Mouse (Mus musculus): ENCODE results near the gene Sntg2. TPM values are rescaled to one million over a fixed set of nuclear protein-coding genes. Genes with fewer than 3 reads are reported as not detected.

The Sntg2 gene
- total RNA-seq, 2 experiments from 2014 or later, result 0.38 to 0.64 TPM

DNA sequence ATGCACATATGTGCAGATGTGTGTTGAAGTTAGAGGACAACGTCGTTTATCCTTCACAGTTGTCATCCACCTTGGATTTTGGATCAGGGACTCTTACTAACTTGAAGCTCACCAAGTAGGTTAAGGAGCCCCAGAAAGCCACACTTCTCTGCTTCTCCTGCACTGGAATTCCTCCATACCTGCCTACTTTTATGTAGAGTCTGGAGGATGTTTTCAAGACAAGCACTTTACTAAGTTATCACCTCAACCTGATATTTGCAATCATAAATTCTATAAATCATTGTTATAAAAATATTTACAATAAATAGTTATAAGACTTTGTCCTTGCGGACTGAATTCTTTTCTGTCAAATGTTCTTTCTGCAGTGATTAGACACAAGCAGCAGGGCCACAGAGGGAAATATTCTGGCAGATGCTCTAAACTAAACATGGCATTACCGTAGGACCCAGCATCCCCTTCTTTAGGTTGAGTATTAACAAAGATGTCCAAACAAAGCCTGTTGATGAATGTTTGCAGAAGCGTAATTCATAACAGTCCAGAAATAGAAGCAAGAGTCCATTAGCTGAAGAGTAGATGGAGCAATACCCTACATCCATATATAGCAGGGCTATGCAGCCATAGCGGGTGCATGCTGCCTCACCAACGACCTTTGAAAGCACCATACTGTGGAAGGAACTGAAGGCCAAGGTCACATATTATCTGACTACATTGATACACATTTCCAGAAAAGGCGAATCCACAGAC, 100.8 kb downstream of the Sntg2 start:
- no peak for DNase-seq

DNA sequence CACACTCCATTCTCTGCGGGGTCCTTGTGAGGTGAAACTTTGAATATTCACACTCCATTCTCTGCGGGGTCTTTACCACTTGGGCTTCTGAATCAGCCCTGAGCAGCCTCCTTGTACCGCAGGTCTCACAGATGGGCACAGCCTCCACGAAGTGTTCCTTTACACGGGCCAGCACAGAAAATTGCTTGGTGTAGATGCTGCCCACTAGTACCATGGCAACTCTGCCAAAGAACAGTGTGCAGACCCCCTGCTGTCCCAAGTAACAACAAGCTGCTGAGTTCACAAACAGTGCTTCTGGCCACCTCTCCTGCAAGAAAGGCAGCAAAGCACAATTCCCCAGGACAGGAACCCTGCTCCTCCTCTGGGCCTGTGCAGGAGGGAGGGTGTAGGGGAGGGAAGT, 109.0 kb downstream of the Sntg2 start:
- no peak for DNase-seq

DNA sequence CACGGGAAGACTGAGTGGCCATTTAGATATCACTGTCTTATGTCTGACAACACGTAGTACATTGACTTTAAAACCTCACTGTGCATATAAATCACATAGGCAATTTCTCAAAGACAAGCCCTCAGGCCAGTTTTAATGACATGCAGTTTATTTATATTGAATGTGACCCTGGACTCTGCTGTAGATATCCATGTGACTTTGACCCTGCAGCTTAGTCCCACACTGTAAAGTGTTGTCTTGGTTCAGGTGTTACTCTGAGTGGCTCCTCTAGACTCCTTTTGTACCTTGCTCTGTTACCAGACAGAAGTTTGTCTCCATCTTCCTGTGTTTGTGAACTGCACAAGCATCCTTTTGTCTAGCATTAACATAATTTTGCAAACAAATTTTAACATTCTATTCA, 112.0 kb downstream of the Sntg2 start:
- DNase-seq, result no peak

DNA sequence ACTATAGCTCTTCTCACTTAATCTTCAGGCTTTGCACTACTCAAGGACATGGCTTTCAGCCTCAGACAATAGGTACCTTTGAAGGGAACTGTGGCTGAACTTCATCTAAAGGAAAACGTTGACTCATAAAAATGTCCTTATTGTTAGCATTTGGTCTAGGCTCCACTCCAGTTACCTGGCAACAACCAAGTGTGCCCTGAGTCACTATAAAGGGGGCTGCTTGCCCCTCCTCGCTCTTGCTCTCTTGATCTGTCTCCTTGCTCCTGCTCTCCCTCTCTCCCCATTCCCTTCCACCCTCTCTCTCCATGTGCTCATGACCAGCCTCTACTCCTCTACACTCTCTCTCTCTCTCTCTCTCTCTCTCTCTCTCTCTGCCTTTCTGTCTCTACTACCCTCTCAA, 114.5 kb downstream of the Sntg2 start:
- no peak for DNase-seq

DNA sequence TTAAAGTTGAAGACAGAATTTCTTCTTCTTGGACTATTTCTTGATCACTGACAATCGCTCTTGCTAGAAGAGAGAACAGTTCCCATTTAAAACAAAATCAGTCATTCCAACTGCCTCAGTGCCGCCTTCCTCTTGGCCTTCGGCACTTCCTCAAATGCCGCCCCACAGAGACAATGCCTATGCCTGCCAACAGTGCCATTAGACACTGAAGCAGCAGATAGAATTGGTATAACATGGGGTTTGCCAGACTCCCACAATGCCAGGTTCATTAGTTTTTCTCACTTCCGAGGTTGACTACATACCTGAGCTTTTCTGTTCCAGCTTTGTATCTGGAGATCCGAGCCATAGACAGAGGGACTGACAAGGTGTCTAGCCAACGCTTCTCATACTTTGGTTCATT, 115.5 kb downstream of the Sntg2 start:
- DNase-seq, result no peak

DNA sequence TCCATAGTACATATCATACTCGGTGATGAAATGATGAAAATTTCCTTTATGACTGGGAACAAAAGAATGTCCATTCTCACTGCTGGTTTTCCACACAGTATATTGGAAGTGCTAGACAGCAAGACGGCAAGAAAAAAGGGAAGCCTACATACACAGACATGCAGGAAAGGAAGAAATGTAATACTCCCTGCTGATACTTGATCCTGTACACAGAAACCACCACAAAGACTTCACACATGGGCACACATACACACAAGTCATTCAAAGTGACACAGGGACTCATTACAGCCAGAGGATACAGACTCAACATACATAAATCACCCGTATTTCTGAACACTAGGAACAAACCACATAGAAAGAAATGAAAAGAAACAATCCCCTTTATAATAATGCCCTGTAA, 117.0 kb downstream of the Sntg2 start:
- DNase-seq, result no peak

DNA sequence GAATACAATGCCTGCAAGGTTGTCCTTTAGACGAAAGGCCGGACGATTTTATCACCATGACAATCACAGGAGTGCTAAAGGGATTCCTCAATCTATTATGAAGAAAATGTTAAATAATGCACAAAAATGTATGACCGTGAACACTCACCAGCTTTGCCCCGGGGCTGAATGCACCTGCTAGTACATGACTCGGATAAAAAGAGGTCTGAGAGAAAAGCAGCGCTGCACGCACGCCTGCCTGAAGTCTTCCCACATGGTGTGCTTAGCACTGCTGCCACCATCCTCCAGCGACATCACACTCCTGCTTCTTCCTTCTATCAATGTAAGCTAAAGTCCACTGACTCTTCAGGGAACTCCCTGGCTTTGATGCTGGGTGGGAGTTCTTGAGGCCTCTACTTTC, 118.6 kb downstream of the Sntg2 start:
- DNase-seq, result no peak

DNA sequence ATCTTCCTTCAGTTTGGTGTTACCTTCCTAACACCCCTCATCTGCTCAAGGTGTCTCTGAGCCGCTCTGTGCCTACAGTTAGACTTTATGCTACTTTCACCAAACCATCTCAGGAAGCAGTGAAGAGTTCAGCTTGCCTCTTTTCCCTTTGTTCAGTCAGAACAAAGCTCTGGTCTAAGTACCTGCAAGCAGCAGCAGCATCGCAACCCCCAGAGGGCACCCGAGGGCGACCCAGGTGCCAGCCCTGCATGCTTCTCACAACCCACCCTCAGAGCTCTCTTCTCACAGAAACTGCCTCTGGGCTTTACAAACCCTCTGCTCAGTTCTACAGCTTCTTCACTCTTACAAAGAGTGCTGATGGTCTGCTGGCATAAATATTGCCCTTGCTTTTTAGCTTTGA, 120.8 kb downstream of the Sntg2 start:
- DNase-seq, result no peak

DNA sequence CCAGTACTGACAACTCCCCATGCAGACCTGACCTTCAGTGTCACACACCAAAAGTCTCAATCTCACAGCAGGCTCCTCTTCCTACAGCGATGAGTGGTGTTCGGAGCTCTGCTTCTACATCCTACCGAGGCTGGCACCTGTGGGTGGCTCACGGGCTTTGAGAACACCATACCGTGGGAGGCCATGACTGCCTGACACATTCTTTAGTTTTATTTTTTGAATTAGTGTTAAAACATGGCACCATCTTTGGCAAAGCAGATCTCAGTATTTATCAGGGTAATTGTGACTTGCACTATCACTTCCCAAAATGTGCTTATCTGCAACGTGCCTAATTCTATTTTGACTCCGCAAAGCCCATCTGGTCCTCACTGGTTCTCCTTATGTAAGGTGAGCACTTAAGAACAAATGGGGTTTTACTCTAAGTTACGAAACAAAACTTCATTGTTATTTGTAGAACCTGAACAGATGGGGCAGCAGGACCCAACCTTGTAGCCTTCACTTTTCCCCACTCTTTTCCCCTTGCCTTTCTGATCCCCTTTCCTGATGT, 121.8 kb downstream of the Sntg2 start:
- DNase-seq, result no peak

DNA sequence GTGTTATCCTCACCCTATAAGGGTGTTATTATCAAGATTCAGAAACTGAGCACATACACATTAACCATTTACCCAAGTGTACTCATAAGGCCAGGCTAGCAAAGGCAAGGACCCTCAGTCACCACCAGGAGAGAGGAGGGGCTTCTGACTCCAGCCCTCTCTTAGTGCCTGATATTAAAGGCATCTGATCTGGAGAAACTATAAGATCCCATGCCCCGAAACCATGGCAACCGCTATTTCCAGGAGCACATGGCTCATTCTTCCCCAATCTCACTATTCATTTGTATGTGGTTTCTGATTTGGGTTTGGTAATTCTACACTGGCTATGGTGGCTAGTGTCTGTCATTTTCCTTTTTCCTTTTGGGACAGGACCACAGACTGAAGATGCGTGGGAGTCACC, 124.1 kb downstream of the Sntg2 start:
- no peak for DNase-seq

DNA sequence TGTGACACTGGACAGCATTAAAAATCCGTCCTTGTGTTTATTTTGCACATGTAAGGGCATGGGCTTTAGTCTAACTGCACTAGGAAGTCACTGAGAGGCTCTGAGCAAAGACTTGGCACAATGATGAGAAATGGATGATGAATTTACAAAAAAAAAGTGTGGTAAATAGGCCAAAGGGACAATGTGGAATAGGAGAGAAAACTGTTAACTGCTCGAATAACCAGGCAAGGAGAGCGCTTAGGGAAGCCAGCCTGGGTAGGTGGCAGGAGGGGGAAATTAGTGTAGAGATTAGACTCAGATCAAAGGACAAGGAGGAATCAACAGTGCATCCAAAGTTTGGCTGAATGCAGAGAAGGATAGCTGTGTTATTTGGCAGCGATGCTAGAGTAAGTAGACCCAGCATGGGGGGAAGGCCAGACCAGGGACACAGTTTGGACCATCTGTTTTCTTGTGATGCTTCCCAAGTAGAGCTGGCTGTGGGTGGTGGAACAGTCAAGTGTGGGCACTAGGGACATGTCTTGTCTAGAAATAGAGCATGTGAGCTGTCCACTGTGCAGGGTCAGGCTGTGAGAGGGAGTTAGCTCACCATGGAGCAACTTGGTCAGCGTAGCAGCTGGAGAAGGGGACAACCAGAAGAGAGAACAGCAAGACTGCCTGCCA, 126.8 kb downstream of the Sntg2 start:
- no peak for DNase-seq

DNA sequence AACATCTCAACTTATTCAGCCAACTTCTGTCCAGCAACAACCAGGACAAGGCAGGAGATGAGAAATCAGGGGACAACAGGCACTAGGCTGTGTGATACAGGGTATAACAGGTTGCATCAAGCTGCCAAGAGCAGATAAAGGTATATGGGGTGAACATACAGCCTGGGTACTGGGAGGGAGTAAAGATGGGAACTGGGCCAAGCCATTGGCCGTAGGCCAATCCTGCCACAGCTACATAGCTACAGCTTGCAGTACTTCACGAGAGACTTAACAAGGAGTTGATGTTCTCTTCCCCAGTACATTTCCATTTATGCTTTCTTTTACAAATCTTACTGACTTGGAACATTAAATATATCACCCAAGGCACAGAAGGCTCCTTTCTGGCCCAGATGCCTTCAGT, 129.0 kb downstream of the Sntg2 start:
- no peak for DNase-seq

DNA sequence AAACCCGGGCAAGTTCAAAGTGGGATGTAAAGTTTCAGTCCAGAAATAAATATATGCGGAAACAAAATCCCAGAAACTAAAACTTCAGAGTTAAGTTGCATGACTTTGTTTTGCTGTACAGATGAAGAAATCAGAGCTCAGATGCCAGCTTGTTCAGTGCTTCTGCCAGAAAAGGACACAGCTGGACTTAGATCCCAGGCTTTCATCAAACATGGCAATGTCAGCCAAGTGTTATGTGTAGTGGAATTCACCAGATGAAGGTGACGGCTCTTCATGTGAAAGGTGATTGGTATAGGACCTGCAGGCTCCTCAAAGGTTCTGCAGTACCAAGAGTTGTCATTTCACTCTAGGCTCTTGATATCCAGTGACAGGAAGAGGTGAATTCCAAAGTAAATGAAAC, 132.3 kb downstream of the Sntg2 start:
- no peak for DNase-seq

DNA sequence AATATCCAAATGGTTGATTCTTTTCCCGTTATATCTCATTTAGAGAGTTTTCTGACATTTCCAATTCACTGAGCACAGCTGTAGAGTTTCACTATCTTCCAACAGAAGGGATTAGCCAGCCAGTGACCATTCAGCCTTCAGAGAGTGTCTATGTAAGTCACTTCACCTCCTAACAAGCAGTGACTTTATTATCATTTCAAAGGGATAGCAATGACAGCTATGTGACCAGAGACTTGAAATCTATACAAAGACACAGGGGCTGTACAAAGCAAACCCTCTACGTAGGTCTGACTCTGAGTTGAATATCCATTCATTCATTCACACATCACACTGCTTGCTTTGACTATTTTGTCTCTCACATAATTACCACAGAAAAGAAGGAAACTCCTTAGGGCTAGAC, 138.2 kb downstream of the Sntg2 start:
- DNase-seq, result no peak

DNA sequence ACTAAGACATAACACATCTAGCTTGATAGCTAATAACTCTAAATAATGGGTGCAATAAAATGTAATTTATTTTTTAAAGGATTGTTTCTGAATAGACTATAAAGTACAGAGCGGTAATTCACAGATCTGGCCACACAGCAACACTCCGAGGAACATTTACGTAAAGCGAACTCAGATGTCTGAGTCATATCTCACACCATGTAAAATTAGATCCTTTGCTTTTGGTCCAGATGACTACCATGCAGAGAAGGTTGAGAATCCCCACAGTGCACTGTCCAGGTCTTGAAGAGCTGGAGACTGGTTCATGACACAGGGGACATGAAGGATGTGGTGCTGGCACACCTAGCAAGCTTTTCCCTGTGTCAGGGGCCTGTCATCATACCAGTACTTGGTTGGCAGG, 145.2 kb downstream of the Sntg2 start:
- no peak for DNase-seq

DNA sequence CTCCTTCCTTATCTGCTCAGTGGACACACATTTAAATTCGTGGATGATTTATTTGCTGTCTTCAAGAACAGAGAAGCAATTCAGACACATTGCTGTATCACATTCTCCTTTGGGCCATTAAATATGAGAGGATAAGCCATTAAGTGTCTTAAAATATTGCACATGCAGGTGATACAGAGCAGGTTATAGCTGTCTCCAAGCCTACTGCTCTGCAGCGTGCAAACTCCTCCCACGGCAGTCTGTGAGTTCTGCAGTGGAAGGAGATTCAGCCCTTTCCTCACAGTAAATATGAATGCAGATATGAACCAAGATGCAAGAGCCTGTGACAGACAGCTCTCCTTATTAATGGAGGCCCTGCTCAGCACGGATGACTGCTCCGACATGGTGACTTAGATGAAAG, 146.9 kb downstream of the Sntg2 start:
- no peak for DNase-seq

DNA sequence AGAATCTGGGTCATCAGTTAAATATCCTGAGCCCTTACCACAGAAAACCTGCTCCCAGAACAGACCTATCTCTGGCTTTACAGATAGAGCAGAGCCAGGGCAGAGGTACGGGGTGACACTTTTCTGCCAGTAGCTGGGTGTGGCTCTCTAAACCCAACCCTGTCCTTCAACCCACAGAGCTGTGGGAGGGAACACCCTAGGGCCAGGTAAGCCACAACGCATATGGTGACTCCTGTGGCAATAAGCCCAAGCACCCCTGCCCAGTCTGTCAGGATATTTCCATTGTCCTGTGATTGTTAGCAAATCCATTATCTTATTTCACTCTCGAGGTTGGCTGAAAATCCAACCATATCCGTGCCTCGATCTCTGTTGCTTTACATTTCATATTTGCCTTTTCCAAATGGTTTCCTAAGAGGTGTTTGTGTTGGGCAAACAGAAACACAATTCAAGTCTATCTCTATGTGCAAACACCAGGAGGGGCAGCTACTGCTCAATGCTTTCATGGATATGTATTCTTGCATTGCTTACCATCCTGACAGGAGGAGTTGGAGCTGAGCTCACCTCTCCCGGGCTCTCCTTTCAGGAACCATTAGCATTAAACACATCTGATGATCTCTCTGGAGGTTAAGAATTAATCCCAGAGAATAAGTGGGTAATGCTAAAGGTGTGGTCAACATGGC, 156.3 kb downstream of the Sntg2 start:
- no peak for DNase-seq

DNA sequence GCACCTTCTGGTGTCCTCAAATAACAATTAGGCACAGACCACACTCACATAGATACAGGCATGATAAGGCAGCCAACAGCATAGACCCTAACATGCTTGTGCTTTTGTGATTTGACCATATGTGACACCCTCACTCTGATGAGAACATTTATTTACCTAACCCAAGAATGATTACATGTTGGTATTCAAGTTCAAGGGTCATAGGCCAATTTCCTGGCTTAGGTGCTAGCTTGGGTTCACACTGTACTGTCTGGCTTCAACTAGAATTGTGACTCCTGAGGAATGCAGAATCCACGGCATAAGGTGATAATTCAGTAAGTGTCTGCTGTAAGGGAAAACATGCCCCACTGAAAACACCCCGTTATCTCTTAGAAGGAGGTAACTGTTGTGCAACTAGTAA, 158.4 kb downstream of the Sntg2 start:
- no peak for DNase-seq

DNA sequence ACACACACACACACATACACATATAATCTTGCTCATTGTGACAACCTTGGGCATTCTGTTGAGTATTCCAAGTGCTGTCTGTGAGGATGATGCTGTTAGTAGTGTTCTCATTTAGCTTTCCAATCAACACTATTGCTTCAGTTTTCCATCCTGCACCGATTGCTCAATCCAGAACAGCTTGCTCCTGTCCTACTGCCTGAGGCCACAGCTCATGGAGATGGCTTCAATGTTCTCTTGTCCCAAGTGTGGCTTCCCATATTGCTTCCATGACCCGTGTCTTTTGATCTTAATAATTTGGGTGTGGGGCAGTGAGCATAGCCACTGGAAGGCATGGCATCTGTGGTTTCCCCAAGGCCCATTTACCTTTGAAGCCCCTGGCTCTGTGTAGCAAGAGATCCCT, 162.8 kb downstream of the Sntg2 start:
- no peak for DNase-seq

DNA sequence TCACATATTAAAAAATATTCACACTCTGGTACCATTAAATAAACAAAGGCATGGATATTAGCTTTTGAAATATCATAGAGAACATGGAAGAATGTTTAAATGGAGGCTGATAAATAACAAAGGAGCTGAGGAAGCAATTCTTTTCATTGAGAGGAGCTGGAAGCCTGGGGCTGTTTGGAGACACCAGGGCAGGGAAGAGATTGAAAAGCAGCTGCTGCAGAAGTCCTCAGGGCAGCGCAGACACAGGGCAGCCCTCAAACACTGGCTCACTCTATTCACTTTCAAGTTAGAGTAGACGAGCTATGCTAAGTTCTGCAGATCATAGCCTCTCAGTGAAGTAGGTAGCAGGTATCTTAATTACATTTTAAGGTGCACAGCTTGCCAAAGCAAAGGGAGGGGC, 164.6 kb downstream of the Sntg2 start:
- no peak for DNase-seq

DNA sequence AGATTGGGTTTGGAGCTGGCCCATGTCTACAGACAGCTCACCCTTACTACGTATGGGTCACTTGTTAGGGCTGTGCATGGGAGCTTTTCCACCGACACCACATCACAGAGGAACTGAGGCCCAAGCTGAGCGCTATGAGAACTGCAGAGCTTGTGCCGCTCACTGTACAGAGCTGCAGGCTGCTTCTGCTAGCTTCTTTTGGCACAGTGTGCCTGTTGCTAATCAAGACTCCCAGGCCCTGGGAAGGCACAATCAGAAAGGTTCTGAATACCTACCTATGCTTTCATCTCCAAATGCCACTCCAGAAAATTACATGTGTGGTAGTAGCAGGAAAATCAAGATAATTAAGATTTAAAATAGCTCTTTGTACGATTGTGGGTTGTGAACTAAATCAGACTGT, 165.1 kb downstream of the Sntg2 start:
- no peak for DNase-seq

DNA sequence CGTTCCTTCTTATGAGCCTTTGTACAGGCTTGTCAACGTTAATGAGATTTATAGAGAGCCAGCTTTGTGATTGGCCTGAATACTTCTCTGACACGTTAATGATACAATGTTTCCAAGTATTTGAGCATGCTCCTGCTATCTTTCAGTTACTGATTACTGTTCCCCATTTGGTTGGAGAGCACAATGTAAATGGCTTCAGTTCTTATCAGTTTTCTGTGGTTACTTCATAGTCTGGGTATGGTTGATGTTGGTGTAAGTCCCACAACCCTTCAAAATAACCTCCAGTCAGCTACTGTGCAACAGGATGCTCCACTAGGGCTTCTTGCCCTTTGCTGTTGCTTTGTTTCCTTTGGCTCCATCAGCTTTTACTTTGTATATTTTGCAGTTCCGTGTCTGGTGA, 168.7 kb downstream of the Sntg2 start:
- DNase-seq, result no peak

DNA sequence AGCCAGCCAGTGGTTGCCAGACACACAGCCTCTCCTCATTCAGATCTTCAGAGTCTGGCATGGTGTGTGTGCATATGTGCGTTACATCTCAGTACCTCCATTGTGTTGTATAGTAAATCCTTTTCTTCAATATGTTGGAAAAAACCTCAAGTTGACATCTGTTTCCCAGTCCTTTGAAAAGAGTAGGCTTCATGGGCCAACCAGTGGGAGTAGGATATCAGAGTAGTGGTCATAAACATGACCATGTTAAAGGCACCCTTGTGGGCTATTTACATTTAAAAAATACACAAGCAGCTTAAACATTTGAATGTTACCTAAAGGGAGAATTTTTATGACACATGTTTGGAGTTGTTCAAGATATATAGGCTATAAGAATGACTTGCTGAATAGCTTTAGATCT, 170.4 kb downstream of the Sntg2 start:
- no peak for DNase-seq

DNA sequence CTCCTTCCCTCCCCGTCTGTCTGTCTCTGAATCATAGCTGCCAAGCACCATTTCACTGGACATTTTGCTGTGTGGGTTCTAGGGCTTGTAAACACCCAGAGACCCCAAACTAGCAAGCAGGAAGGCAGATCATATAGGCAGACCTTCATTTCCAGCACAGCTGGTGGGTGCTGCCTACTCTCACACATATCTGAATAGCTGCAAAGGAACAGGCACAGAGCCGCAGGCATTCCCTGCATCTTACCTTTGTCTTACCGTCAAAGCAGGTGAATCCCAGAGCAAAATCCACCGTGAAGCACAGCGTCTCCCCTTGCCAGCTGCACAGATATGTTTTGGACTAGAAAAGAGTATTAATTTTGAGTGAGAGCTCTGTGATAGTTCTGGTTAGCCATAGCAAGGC, 172.1 kb downstream of the Sntg2 start:
- no peak for DNase-seq

All from gastrocnemius, postnatal 25 days (tissue).